Mouse (Mus musculus) hindbrain, embryonic 16.5 days (tissue): ENCODE measurements around the gene Sbk3. TPM values are rescaled to one million over a fixed set of nuclear protein-coding genes. Genes with fewer than 3 reads are reported as not detected.
A peak's percentile ranks its signal among the peaks of the same experiment; 100 is the strongest.

ENCODE experiments used
- ATAC-seq: fragments of 200-750 bp; cut with Nextera tagmentation; 2 replicates; pipeline ENCODE4 v1.8.0; 2017; ENCODE audit warnings: moderate TSS enrichment, moderate library complexity
- H3K27ac ChIP-seq: fragments of 300-500 bp; sonication (generic); 2 replicates; pipeline ENCODE4 v1.5.1; 2014; ENCODE audit warnings: low read depth, mild to moderate bottlenecking, control low read depth, low read length, moderate library complexity
- H3K27me3 ChIP-seq: fragments of 300-500 bp; sonication (generic); replicated peaks from 2 replicates; pipeline ENCODE4 v1.6.1; 2014; ENCODE audit warnings: low read length; ENCODE audit not compliant: control insufficient read depth, insufficient read depth
- H3K36me3 ChIP-seq: fragments of 300-500 bp; sonication (generic); 2 replicates; pipeline ENCODE4 v1.6.1; 2014; ENCODE audit warnings: mild to moderate bottlenecking, low read length, moderate library complexity, mixed read lengths; ENCODE audit not compliant: control insufficient read depth, insufficient read depth
- H3K4me1 ChIP-seq: fragments of 300-500 bp; sonication (generic); 2 replicates; pipeline ENCODE4 v1.6.1; 2014; ENCODE audit warnings: low read depth, low read length; ENCODE audit not compliant: control insufficient read depth, insufficient read depth
- H3K4me2 ChIP-seq: fragments of 300-500 bp; sonication (generic); 2 replicates; pipeline ENCODE4 v1.6.1; 2014; ENCODE audit warnings: mild to moderate bottlenecking, low read length, control low read depth, moderate library complexity
- H3K4me3 ChIP-seq: fragments of 300-500 bp; sonication (generic); 2 replicates; pipeline ENCODE4 v1.5.1; 2014; ENCODE audit warnings: mild to moderate bottlenecking, low read length, control low read depth, moderate library complexity
- H3K9ac ChIP-seq: fragments of 300-500 bp; sonication (generic); 2 replicates; pipeline ENCODE4 v1.6.1; 2014; ENCODE audit warnings: low read depth, mild to moderate bottlenecking, control low read depth, low read length, moderate library complexity
- H3K9me3 ChIP-seq: fragments of 300-500 bp; sonication (generic); 2 replicates; pipeline ENCODE4 v1.6.1; 2014; ENCODE audit warnings: mild to moderate bottlenecking, low read length, moderate library complexity; ENCODE audit not compliant: control insufficient read depth
- WGBS: fragments of 180-500 bp; shearing (Covaris S2); extraction: QIAGEN DNeasy Blood & Tissue Kit; methylation state at CpG from one replicate; pipeline ENCODE4 v1.1.7; 2014; 5-methylcytosine and 5-hydroxymethylcytosine counted together
- polyA plus RNA-seq: library from polyadenylated mRNA; unstranded; fragments of >200 nt; fragmentation: Nextera tagmentation; extraction: Ambion mirVana; gene quantifications from 2 replicates; pipeline ENCODE4 v1.2.1, GENCODE M21; 2015

Sbk3 gene
- polyA plus RNA-seq, 1 experiment from 2014 or later = 0.70 TPM

- Histone ChIP-seq H3K9me3 (no peaks in the 10 kb centered on the region), H3K4me2 (no peak overlapping the region), H3K36me3 (no peaks in the 10 kb centered on the region), H3K4me3 (no peak overlapping the region), H3K4me1 (no peaks in the 10 kb centered on the region; the same call in 1 of the 2 replicates), H3K27ac (no peak overlapping the region), H3K9ac (no peak overlapping the region), H3K27me3 (0 out of 2 replicates have a peak, but pooled peaks cover 2% of the 10 kb centered on the region)
- 87% methylated on average over 5 of the region's 5 CpGs for WGBS
- no peak for ATAC-seq
Measured at GRCm38 (mm10) chr7:4963527-4963926, 7.4 kb downstream of the Sbk3 start.

- H3K9ac ChIP-seq = no peak overlapping the region
- no peaks in the 10 kb centered on the region for H3K27me3 ChIP-seq
- no peaks in the 10 kb centered on the region for H3K9me3 ChIP-seq
- H3K4me2 ChIP-seq = no peak overlapping the region
- no peaks in the 10 kb centered on the region for H3K4me1 ChIP-seq
- no peak for ATAC-seq
- H3K27ac ChIP-seq = no peak overlapping the region
- WGBS = 91% methylated on average over 10 of the region's 10 CpGs
- no peak overlapping the region for H3K4me3 ChIP-seq
- no peaks in the 10 kb centered on the region for H3K36me3 ChIP-seq
Measured at GRCm38 (mm10) chr7:4957361-4957760, 13.6 kb downstream of the Sbk3 start.

GRCm38 (mm10) chr7:4953815-4954445 is 17.0 kb downstream of the Sbk3 start:
- Histone ChIP-seq H3K4me2 (no peak overlapping the region), H3K27me3 (no peaks in the 10 kb centered on the region), H3K9ac (no peak overlapping the region), H3K27ac (no peak overlapping the region), H3K4me3 (no peak overlapping the region), H3K36me3 (no peaks in the 10 kb centered on the region), H3K9me3 (no peaks in the 10 kb centered on the region), H3K4me1 (no peaks in the 10 kb centered on the region)
- ATAC-seq = no peak
- WGBS = 37% methylated on average over 10 of the region's 10 CpGs

GRCm38 (mm10) chr7:4950561-4951342 is 20.2 kb downstream of the Sbk3 start:
- WGBS = 85% methylated on average over 19 of the region's 19 CpGs
- Histone ChIP-seq H3K4me3 (no peak overlapping the region), H3K9me3 (no peaks in the 10 kb centered on the region), H3K4me1 (no peaks in the 10 kb centered on the region), H3K4me2 (no peak overlapping the region), H3K36me3 (no peaks in the 10 kb centered on the region), H3K9ac (no peak overlapping the region), H3K27me3 (no peaks in the 10 kb centered on the region), H3K27ac (no peak overlapping the region)
- no peak for ATAC-seq

GRCm38 (mm10) chr7:4948386-4948785 is 22.6 kb downstream of the Sbk3 start:
- Histone ChIP-seq H3K4me2 (no peak overlapping the region), H3K9me3 (no peaks in the 10 kb centered on the region), H3K27me3 (no peaks in the 10 kb centered on the region), H3K9ac (no peak overlapping the region), H3K4me1 (no peaks in the 10 kb centered on the region; the same call in 1 of the 2 replicates), H3K4me3 (no peak overlapping the region), H3K27ac (no peak overlapping the region), H3K36me3 (no peaks in the 10 kb centered on the region)
- 80% methylated on average over 6 of the region's 6 CpGs for WGBS
- no peak for ATAC-seq

- no peak overlapping the region for H3K4me3 ChIP-seq
- H3K4me1 ChIP-seq = no peaks in the 10 kb centered on the region; the same call in 1 of the 2 replicates
- H3K4me2 ChIP-seq = no peak overlapping the region
- H3K9ac ChIP-seq = no peak overlapping the region
- no peak for ATAC-seq
- H3K27ac ChIP-seq = no peak overlapping the region
- WGBS = 64% methylated on average over 2 of the region's 2 CpGs
- H3K36me3 ChIP-seq = no peaks in the 10 kb centered on the region
- H3K27me3 ChIP-seq = no peaks in the 10 kb centered on the region
- H3K9me3 ChIP-seq = no peaks in the 10 kb centered on the region
Measured at GRCm38 (mm10) chr7:4947855-4948254, 23.1 kb downstream of the Sbk3 start.

GRCm38 (mm10) chr7:4943223-4943815 is 27.6 kb downstream of the Sbk3 start:
- H3K27me3 ChIP-seq = no peaks in the 10 kb centered on the region
- ATAC-seq = peak; percentile 78
- 19% methylated on average over 15 of the region's 15 CpGs for WGBS
- peak overlapping the region; percentile 54 for H3K4me2 ChIP-seq
- no peak overlapping the region for H3K27ac ChIP-seq
- H3K36me3 ChIP-seq = no peaks in the 10 kb centered on the region
- H3K4me3 ChIP-seq = peak overlapping the region; percentile 38
- H3K4me1 ChIP-seq = no peaks in the 10 kb centered on the region; the same call in 1 of the 2 replicates
- no peaks in the 10 kb centered on the region for H3K9me3 ChIP-seq
- no peak overlapping the region for H3K9ac ChIP-seq

- Histone ChIP-seq H3K36me3 (no peaks in the 10 kb centered on the region), H3K4me1 (no peaks in the 10 kb centered on the region; the same call in 1 of the 2 replicates), H3K4me2 (no peak overlapping the region), H3K9me3 (no peaks in the 10 kb centered on the region), H3K27me3 (no peaks in the 10 kb centered on the region), H3K4me3 (no peak overlapping the region), H3K9ac (no peak overlapping the region), H3K27ac (no peak overlapping the region)
- ATAC-seq = 0 out of 2 replicates have a peak, but pooled peaks have one; percentile 7
- 59% methylated on average over 5 of the region's 5 CpGs for WGBS
Measured at GRCm38 (mm10) chr7:4942673-4943072, 28.3 kb downstream of the Sbk3 start.

GRCm38 (mm10) chr7:4940068-4940479 is 30.9 kb downstream of the Sbk3 start:
- no peak overlapping the region for H3K27ac ChIP-seq
- no peak overlapping the region for H3K4me3 ChIP-seq
- H3K9ac ChIP-seq = no peak overlapping the region
- H3K9me3 ChIP-seq = no peaks in the 10 kb centered on the region
- ATAC-seq = peak; percentile 72; the same call in 1 of the 2 replicates
- H3K36me3 ChIP-seq = no peaks in the 10 kb centered on the region
- no peaks in the 10 kb centered on the region; the same call in 1 of the 2 replicates for H3K4me1 ChIP-seq
- whole genome bisulfite sequencing = 22% methylated on average over 9 of the region's 9 CpGs
- H3K27me3 ChIP-seq = no peaks in the 10 kb centered on the region
- H3K4me2 ChIP-seq = no peak overlapping the region
